Mouse (Mus musculus): ENCODE measurements at regions not wholly inside any gene's neighbourhood (a gene's known extent, or its start where the extent isn't known, plus 50 kb on each side); places are given as distances from the start of the nearest gene placed in this dataset.

GRCm38 (mm10) chr11:25538641-25539258, 671.8 kb downstream of the 5730522E02Rik start:
- CTCF ChIA-PET: no interaction called here

GRCm38 (mm10) chr11:25536069-25536468, 674.5 kb downstream of the 5730522E02Rik start:
- CTCF ChIA-PET: no interaction called here

GRCm38 (mm10) chr11:25533081-25533480, 677.5 kb downstream of the 5730522E02Rik start:
- CTCF ChIA-PET: no interaction called here

DNA sequence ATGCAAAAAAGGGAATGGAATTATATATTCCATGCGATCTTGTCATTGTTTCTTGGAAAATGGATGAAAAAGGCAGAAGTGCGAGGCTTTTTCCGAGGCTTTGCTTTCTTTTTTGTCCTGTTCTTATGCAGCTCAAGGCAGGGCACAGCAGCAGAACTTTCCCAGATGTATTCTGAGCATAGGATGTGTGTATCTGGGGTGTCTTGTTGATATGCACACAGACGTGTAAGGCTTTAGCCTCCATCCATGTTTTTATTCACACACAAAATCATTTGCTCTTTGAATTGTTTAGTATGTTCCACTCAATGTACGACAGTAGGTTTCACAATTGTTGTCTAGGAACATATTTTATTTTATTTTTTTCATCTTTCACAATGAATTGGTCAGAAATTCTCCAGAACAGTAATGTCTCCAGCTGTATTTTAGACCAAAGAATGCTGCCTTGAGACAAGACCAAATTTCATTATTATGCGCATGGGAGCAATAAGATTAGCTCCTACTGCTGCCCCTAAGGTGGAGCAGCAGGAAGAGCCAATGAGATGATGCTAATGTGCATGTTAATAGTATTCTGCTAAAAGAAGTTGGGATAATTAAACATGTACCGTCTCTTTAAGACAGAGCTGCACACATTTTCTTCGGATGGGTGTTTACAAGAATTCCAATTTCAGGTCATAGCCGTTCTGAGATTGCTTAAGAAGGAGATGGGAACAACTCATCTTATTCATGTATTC, 678.7 kb downstream of the 5730522E02Rik start:
- CTCF ChIA-PET: no interaction called here

- CTCF ChIA-PET: no interaction called here
These were observed 682.5 kb downstream of the 5730522E02Rik start for GRCm38 (mm10) chr11:25528056-25528455.

DNA sequence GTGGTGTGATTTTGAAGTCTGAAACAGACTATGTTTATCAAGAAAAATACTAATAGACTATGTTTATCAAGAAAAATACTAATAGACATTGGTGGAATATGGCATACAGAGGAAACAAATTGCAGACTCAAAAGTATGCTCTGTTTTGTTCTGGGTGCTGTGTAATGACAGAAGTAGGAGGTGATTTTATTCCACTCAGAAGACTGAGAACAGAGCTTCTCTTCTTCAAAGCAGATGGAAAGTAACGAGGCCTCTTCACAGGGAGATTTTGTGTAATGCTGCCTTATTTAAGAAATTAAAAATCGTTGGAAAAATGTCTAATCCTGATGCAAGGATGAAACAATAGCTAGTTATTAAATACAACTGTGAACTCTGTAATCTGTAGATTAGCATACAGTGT, 691.7 kb downstream of the 5730522E02Rik start:
- CTCF ChIA-PET: no interaction called here

GRCm38 (mm10) chr11:25518131-25518530, 692.4 kb downstream of the 5730522E02Rik start:
- CTCF ChIA-PET: no interaction called here

- CTCF ChIA-PET: no interaction called here
These were observed 705.1 kb downstream of the 5730522E02Rik start for GRCm38 (mm10) chr11:25505500-25505899.

- CTCF ChIA-PET: no interaction called here
These were observed 736.7 kb downstream of the 5730522E02Rik start for GRCm38 (mm10) chr11:25473682-25474365.

GRCm38 (mm10) chr11:25469819-25470218, 740.7 kb downstream of the 5730522E02Rik start:
- CTCF ChIA-PET: no interaction called here

DNA sequence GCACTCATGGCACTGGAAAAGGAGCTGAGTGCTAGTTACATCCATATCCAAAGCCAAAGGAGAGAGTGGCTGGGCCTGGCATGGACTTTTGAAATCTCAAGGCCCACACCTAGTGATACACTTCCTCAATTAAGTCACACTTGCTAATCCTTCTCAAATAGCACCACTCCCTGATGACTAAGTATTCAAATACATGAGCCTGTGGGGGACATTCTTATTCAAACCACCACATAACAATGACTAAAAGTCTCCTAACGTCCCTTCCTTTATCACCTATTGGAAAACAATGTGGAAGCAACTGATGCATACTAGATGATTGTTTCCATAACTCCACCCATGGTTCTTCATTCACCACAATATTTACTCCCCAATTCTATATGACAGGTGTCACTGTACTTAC, 773.4 kb downstream of the 5730522E02Rik start:
- CTCF ChIA-PET: no interaction called here

GRCm38 (mm10) chr11:25435645-25436044, 774.9 kb downstream of the 5730522E02Rik start:
- CTCF ChIA-PET: no interaction called here

DNA sequence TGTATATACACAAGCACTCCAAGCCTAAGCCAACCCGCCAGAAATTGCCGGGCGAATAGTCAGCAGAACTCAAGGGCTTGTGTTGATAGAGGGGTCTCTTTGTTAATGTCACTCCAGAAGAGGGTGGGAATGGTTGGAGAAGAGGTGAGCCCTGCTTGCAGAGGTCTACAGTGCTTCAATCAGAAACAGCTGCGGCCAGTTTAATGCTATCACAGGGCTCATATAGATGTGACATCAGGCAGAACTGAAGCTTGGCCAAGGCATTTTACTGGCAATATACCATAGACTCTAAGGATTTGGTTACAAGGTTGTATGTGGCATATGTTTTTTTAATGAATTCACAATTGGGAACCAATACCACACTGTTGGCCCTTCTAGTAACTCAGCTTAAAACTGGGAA, 787.4 kb downstream of the 5730522E02Rik start:
- CTCF ChIA-PET: no interaction called here

- CTCF ChIA-PET: no interaction called here
These were observed 789.1 kb downstream of the 5730522E02Rik start for GRCm38 (mm10) chr11:25421486-25421885.

- CTCF ChIA-PET: no interaction called here
These were observed 800.0 kb downstream of the 5730522E02Rik start for GRCm38 (mm10) chr11:25410403-25411090.

DNA sequence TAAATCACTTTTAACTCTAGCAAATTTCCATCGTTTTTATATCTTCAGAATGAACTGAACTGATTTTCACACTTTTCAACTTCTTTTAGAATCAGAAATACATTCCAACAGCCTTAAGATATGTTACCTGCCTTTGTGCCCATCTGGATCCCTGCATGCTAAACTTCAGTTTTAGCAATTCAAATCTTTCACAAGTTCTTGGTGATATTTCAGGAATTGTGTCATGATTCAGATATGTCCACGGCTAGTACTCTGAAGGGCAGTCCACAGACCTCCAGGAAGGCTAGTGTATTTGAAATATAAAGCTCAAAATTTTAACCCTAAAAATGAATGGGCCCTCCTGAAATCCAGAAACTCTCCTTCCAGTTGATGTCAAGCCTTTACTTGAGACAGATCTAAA, 818.9 kb downstream of the 5730522E02Rik start:
- CTCF ChIA-PET: no interaction called here

- CTCF ChIA-PET: no interaction called here
These were observed 843.5 kb downstream of the 5730522E02Rik start for GRCm38 (mm10) chr11:25367111-25367510.

GRCm38 (mm10) chr11:25365433-25365832, 845.1 kb downstream of the 5730522E02Rik start:
- CTCF ChIA-PET: no interaction called here

DNA sequence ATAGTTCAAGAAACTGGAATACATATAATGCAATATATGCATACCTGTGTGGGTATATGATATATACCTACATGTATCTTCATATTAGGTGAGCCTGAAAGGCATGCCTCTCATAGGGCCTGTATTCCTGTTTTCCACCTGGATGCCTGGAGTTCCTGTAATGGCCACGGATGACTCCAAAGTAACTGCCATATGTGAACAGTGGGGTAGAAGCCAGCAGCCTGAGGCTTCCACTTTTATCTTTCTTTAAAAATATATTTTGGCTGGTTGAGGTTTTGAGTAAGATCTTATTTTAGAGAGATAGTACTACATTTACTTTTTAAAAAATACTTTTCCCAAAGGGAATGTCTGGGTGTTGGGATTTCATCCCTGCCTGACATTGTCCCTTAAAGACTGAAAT, 850.8 kb downstream of the 5730522E02Rik start:
- CTCF ChIA-PET: no interaction called here

DNA sequence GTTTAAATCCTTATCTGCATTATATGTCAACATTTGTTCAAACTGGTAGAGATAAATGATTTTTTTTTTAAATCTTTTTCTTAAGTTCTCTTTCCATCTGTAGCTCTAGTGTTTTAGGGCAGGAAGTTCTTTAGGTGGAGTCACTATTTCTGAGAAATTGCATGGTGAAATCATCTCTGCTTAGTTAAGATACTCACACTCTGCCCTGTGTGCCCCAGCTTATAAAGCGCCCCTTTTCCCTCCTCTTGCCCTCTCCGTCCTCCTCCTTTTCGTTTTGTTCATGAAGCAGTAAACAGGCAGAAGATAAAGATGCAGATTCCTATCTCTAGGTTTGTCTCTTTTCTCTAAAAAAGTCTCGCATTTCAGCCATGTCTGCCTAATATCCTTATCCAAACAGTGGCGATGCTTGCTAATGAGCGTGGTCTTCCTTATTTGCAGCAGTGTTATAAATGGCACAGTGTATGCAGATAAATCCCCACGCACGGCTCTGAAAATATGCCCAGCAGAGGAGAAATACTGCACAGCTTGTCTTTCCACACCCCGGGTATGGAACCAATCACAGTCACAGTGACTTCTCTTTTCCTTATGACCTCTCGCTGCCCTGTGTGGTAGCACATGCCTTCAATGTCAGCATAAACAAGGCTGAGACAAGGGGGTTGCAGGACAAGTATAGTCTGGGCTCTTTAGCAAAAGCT, 852.7 kb downstream of the 5730522E02Rik start:
- CTCF ChIA-PET: no interaction called here

- CTCF ChIA-PET: no interaction called here
These were observed 853.6 kb downstream of the 5730522E02Rik start for GRCm38 (mm10) chr11:25356671-25357586.
